Mouse (Mus musculus) midbrain, embryonic 14.5 days (tissue): ENCODE data around the gene Arhgap20. TPM values are rescaled to one million over a fixed set of nuclear protein-coding genes. Genes with fewer than 3 reads are reported as not detected.

ENCODE experiments used
- ATAC-seq: fragments of 200-750 bp; cut with Nextera tagmentation; 2 replicates; pipeline ENCODE4 v1.8.0; 2017; ENCODE audit warnings: moderate number of reproducible peaks, moderate library complexity; ENCODE audit not compliant: low FRiP score, low TSS enrichment
- DNase-seq: peaks from one replicate; pipeline ENCODE4 v3.0.0-alpha.2; 2015
- H3K27ac ChIP-seq: fragments of 300-500 bp; sonication (generic); replicated peaks from 2 replicates; pipeline ENCODE4 v1.5.1; 2014; ENCODE audit warnings: mild to moderate bottlenecking, low read depth, low read length, moderate library complexity
- H3K27me3 ChIP-seq: fragments of 300-500 bp; sonication (generic); 2 replicates; pipeline ENCODE4 v1.6.1; 2014; ENCODE audit warnings: low read length, control low read depth, mixed read lengths; ENCODE audit not compliant: control insufficient read depth, insufficient read depth
- H3K36me3 ChIP-seq: fragments of 300-500 bp; sonication (generic); 2 replicates; pipeline ENCODE4 v1.6.1; 2014; ENCODE audit warnings: low read length, control low read depth; ENCODE audit not compliant: control insufficient read depth, insufficient read depth
- H3K4me1 ChIP-seq: fragments of 300-500 bp; sonication (generic); 2 replicates; pipeline ENCODE4 v1.6.1; 2014; ENCODE audit warnings: mild to moderate bottlenecking, antibody characterized with exemption, low read length, control low read depth; ENCODE audit not compliant: control insufficient read depth, insufficient read depth
- H3K4me2 ChIP-seq: fragments of 300-500 bp; sonication (generic); 2 replicates; pipeline ENCODE4 v1.6.1; 2014; ENCODE audit warnings: mild to moderate bottlenecking, low read length, moderate library complexity
- H3K4me3 ChIP-seq: fragments of 300-500 bp; sonication (generic); replicated peaks from 2 replicates; pipeline ENCODE4 v1.5.1; 2014; ENCODE audit warnings: low read depth, low read length
- H3K9ac ChIP-seq: fragments of 300-500 bp; sonication (generic); replicated peaks from 2 replicates; pipeline ENCODE4 v1.6.1; 2014; ENCODE audit warnings: mild to moderate bottlenecking, low read length, moderate library complexity
- H3K9me3 ChIP-seq: fragments of 300-500 bp; sonication (generic); 2 replicates; pipeline ENCODE4 v1.6.1; 2016; ENCODE audit warnings: low read length, control low read depth, mixed read lengths; ENCODE audit not compliant: control insufficient read depth
- WGBS: fragments of 180-500 bp; shearing (Covaris S2); extraction: QIAGEN DNeasy Blood & Tissue Kit; methylation state at CpG from one replicate; pipeline ENCODE4 v1.1.7; 2014; 5-methylcytosine and 5-hydroxymethylcytosine counted together
- polyA plus RNA-seq: library from polyadenylated mRNA; unstranded; fragments of >200 nt; fragmentation: Nextera tagmentation; extraction: Ambion mirVana; gene quantifications from 2 replicates; pipeline ENCODE4 v1.2.1, GENCODE M21; 2014

Gene Arhgap20
- polyA plus RNA-seq, 1 experiment from 2014 or later, result 16.2 TPM

DNA sequence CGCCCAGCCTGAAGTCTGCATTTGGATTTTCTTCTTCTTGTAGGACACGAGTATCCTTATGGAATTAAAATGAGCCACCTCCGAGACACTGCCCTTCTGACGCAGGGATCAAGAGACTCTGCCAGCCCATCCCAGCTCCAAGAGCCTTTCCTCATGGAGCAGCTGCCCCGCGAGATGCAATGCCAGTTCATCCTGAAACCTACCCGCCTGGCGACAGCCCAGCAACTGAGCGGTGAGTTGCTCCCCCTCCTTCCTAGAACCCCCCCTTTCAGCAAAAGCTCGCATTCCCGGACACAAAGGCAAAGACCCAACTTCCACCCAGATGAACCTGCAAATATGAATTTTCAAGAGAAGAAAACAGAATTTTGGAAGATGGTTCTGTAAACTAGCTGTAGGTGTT, 66.5 kb downstream of the Arhgap20 start:
- WGBS, result 71% methylated on average over 11 of the region's 11 CpGs
- H3K4me2 ChIP-seq, result no peak overlapping the region
- H3K4me3 ChIP-seq, result no peak overlapping the region
- H3K4me1 ChIP-seq, result no peaks in the 10 kb centered on the region
- H3K36me3 ChIP-seq, result 0 out of 2 replicates have a peak, but pooled peaks cover 12% of the 10 kb centered on the region
- no peak overlapping the region for H3K9ac ChIP-seq
- H3K27ac ChIP-seq, result no peak overlapping the region
- H3K27me3 ChIP-seq, result no peaks in the 10 kb centered on the region
- DNase-seq (no peak), ATAC-seq (no peak)
- H3K9me3 ChIP-seq, result no peaks in the 10 kb centered on the region

DNA sequence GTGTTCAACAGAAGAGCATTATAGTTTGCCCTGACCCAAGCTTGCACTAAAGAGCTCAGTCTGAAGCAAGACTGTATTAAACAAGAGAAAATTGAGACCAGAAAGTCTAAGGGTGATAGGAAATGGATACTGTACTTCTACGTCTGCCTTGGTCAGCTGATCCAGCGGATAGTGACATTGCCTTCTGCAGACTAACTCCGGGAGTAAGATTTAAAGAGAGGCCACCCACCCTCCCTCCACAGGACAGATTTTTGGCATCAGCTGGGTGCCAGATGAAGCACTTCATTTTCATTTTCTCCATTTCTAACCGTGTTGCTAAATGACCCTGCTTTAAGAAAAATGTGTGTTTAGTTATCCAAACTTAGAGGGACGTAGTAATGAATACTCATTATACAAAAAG, 67.2 kb downstream of the Arhgap20 start:
- no peak for ATAC-seq
- no peak overlapping the region for H3K4me3 ChIP-seq
- no peak overlapping the region for H3K4me2 ChIP-seq
- DNase-seq, result no peak
- 85% methylated on average over 5 of the region's 5 CpGs for WGBS
- H3K36me3 ChIP-seq, result 0 out of 2 replicates have a peak, but pooled peaks cover 9% of the 10 kb centered on the region
- H3K27me3 ChIP-seq, result no peaks in the 10 kb centered on the region
- no peak overlapping the region for H3K27ac ChIP-seq
- no peaks in the 10 kb centered on the region for H3K4me1 ChIP-seq
- no peaks in the 10 kb centered on the region for H3K9me3 ChIP-seq
- H3K9ac ChIP-seq, result no peak overlapping the region

DNA sequence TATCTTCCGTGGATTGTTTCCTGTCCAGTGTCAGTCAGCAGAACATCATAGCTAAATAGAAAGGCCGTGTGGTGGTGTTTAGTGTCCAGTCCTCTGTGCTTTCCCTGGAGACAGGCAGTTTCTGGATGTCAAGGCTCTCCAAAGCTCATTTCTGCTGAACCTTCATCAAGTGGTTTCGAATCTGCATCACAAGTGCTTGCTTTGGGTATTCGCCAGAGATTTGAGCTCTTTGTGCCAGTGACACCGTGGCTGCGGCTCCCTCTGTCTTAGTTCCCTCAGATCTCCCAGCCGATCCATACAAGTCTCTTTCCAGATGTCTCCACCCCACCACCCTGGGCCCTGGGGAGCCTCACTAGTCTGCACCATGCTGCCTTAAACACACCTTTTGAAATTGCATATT, 72.6 kb downstream of the Arhgap20 start:
- no peak for ATAC-seq
- WGBS, result 67% methylated on average over 7 of the region's 7 CpGs
- Histone ChIP-seq H3K9ac (no peak overlapping the region), H3K27me3 (no peaks in the 10 kb centered on the region), H3K4me2 (no peak overlapping the region), H3K4me3 (no peak overlapping the region), H3K4me1 (no peaks in the 10 kb centered on the region), H3K9me3 (no peaks in the 10 kb centered on the region), H3K36me3 (no peaks in the 10 kb centered on the region; the same call in 1 of the 2 replicates), H3K27ac (no peak overlapping the region)
- DNase-seq, result no peak

DNA sequence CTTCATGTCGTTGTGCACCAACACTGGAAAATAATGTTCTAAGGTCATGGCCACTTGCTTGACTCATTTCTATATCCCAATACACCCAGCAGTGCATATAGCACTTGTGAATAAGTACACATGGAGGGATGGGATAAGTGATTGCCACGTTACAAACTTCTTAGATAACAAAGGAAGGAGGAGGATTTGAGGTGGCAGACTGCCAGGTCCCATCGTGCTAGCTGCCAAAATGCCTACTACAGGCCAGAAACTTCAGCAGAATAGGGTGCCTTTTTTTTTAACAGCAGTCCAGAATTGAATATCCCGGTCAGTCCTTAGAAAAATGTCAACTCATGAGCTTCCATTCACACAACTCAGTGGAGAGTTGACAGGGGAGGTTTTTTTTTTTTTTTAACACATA, 78.1 kb downstream of the Arhgap20 start:
- H3K27ac ChIP-seq, result no peak overlapping the region
- H3K4me3 ChIP-seq, result no peak overlapping the region
- H3K36me3 ChIP-seq, result no peaks in the 10 kb centered on the region; the same call in 1 of the 2 replicates
- 56% methylated on average over 4 of the region's 4 CpGs for WGBS
- H3K4me2 ChIP-seq, result no peak overlapping the region
- no peaks in the 10 kb centered on the region for H3K27me3 ChIP-seq
- H3K4me1 ChIP-seq, result no peaks in the 10 kb centered on the region
- DNase-seq, result peak; percentile 38
- no peaks in the 10 kb centered on the region for H3K9me3 ChIP-seq
- H3K9ac ChIP-seq, result no peak overlapping the region
- ATAC-seq, result no peak

DNA sequence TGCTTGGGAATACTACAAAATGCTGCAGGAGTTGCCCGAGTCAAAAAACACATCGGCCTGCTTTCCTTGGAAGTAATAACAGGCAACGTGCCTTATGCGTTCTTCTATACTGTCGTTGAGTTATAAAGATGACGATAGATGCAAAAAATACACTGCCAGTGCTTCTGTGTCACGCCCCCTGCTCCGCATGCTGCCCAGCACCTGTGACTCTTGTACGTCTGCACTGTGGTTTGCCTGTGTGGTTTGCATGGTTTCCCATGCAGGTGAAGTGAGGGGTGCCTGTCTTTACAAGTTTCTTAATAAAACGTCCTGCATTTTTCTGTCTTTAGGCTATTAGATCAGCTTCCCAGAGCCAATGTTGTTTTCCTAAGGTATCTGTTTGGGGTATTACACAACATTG, 80.7 kb downstream of the Arhgap20 start:
- Histone ChIP-seq H3K9me3 (no peaks in the 10 kb centered on the region), H3K4me1 (no peaks in the 10 kb centered on the region), H3K36me3 (peaks cover 14% of the 10 kb centered on the region), H3K27ac (no peak overlapping the region), H3K27me3 (no peaks in the 10 kb centered on the region), H3K4me2 (no peak overlapping the region), H3K4me3 (no peak overlapping the region), H3K9ac (no peak overlapping the region)
- DNase-seq (no peak), ATAC-seq (no peak)
- 94% methylated on average over 10 of the region's 10 CpGs for WGBS

DNA sequence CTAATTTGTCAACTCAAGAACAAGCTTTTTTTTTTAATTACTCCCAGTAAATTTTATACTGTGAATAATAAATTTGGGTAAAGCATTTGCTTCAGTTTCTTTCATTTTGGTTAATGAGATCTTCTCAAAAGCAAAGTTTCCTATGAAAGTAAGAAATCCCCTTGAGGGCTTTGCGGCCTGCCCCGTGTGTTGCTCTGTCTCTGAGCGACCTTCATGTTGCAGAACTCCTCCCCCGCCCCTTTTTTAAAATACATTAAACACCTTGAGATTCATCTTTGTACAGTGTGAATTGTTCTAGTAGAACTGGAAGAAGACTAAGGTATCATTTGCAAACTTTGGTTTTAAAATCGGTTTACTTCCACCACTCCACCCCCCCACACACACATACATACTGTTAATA, 88.6 kb downstream of the Arhgap20 start:
- 94% methylated on average over 5 of the region's 5 CpGs for WGBS
- DNase-seq (no peak), ATAC-seq (no peak)
- no peaks in the 10 kb centered on the region for H3K4me1 ChIP-seq
- peaks cover 11% of the 10 kb centered on the region for H3K36me3 ChIP-seq
- no peak overlapping the region for H3K27ac ChIP-seq
- no peaks in the 10 kb centered on the region for H3K9me3 ChIP-seq
- no peak overlapping the region for H3K4me3 ChIP-seq
- no peak overlapping the region for H3K4me2 ChIP-seq
- no peak overlapping the region for H3K9ac ChIP-seq
- no peaks in the 10 kb centered on the region for H3K27me3 ChIP-seq

DNA sequence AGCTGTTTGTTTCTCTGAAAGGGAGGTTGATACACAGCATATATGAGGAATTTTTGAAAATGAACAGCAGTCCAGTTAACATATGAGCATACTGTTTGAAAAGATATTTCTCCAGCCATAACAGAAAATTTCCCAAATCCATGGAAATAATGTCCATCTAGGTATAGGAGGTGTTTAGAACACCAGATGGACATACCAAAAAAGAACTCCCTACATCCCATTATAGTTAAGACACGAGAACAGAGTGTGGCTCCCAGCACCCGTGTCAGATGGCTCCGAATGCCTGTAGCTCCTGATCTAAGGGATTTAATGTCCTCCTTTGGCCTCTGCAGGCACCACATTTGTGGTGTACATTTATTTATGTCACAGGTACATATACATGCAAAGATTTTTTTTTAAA, 99.1 kb downstream of the Arhgap20 start:
- Histone ChIP-seq H3K4me2 (no peak overlapping the region), H3K9me3 (no peaks in the 10 kb centered on the region), H3K9ac (no peak overlapping the region), H3K27me3 (no peaks in the 10 kb centered on the region), H3K27ac (no peak overlapping the region), H3K4me1 (no peaks in the 10 kb centered on the region), H3K36me3 (no peaks in the 10 kb centered on the region), H3K4me3 (no peak overlapping the region)
- no peak for ATAC-seq
- 87% methylated on average over 3 of the region's 3 CpGs for WGBS
- no peak for DNase-seq

DNA sequence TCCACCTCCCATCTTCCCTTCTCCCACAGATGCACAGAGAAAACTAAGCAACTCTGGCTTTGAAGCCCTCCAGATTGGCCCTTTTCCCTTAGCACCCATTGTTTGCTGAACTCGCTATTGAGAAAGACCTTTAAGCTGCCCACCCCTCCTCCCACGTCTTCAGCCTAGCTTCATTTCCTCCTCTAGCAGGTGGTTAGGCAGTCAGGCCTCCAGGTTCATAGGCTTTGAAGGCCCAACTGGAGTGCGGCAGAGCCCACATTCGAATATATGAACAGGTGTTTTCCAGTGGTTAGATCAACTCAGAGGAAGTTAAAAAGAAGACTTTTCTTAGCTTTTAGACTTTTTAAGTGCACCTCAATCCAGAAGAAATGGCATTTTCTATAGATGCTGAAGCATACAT, 101.5 kb downstream of the Arhgap20 start:
- Histone ChIP-seq H3K36me3 (no peaks in the 10 kb centered on the region), H3K27ac (no peak overlapping the region), H3K9me3 (no peaks in the 10 kb centered on the region), H3K4me2 (no peak overlapping the region), H3K27me3 (no peaks in the 10 kb centered on the region), H3K4me1 (no peaks in the 10 kb centered on the region), H3K9ac (no peak overlapping the region), H3K4me3 (no peak overlapping the region)
- DNase-seq, result no peak
- ATAC-seq, result no peak
- 51% methylated on average over 4 of the region's 4 CpGs for WGBS

DNA sequence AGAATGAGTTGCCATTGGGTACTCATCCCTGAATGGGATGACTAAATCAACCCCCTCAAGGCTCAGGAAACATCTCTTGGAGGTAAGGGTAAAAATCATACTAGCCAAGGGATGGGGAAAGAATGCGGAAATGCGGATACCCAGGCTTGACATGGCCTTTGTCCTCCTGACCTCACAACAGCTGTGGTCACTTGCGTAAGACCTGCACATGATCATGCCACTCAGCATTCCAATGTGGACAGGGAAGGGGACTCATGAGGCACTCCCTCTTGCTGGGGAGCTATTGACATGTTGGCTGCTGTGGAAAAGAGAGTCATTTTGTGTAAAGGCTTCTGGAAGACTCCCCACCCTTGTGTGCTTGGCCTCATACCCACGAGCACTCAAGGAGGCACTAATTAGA, 103.9 kb downstream of the Arhgap20 start:
- Histone ChIP-seq H3K4me1 (no peaks in the 10 kb centered on the region), H3K36me3 (no peaks in the 10 kb centered on the region), H3K27ac (no peak overlapping the region), H3K4me3 (no peak overlapping the region), H3K27me3 (no peaks in the 10 kb centered on the region), H3K9ac (no peak overlapping the region), H3K9me3 (no peaks in the 10 kb centered on the region), H3K4me2 (no peak overlapping the region)
- 88% methylated on average over 4 of the region's 4 CpGs for WGBS
- DNase-seq, result no peak
- ATAC-seq, result no peak
